Mouse (Mus musculus): ENCODE results near the gene Tlk2. TPM values are rescaled to one million over a fixed set of nuclear protein-coding genes. Genes with fewer than 3 reads are reported as not detected.

The Tlk2 gene
- polyA plus RNA-seq, 1 experiment from 2014 or later, result 17.4 TPM

GRCm38 (mm10) chr11:105150691-105151090, 27.9 kb upstream of the Tlk2 start:
- ATAC-seq (ENCODE audit: insufficient read depth, low FRiP score, low read depth), result no peak
- Histone ChIP-seq H3K4me3 (replicated peaks) (no peak overlapping the region), H3K36me3 (no peaks in the 10 kb centered on the region), H3K9me3 (no peaks in the 10 kb centered on the region), H3K4me1 (no peaks in the 10 kb centered on the region; the same call in 1 of the 2 replicates), H3K9ac (no peak overlapping the region), H3K4me2 (no peak overlapping the region), H3K27me3 (replicated peaks) (0 out of 2 replicates have a peak, but pooled peaks cover 4% of the 10 kb centered on the region), H3K27ac (no peak overlapping the region)
- WGBS, result 75% methylated on average over 4 of the region's 4 CpGs

- Histone ChIP-seq H3K4me1 (no peaks in the 10 kb centered on the region; the same call in 1 of the 2 replicates), H3K9ac (no peak overlapping the region), H3K4me2 (peak overlapping the region; percentile 21; the same call in 1 of the 2 replicates), H3K4me3 (replicated peaks) (no peak overlapping the region), H3K27ac (no peak overlapping the region), H3K27me3 (replicated peaks) (0 out of 2 replicates have a peak, but pooled peaks cover 4% of the 10 kb centered on the region), H3K9me3 (no peaks in the 10 kb centered on the region), H3K36me3 (no peaks in the 10 kb centered on the region)
- ATAC-seq (ENCODE audit: insufficient read depth, low FRiP score, low read depth), result no peak
- WGBS, result 19% methylated on average over 16 of the region's 19 CpGs
Observed at GRCm38 (mm10) chr11:105151226-105152016, 27.2 kb upstream of the Tlk2 start.

- WGBS, result 51% methylated on average over 2 of the region's 4 CpGs
- no peak overlapping the region for H3K4me2 ChIP-seq
- 0 out of 2 replicates have a peak, but pooled peaks cover 4% of the 10 kb centered on the region for H3K27me3 ChIP-seq (replicated peaks)
- no peaks in the 10 kb centered on the region for H3K36me3 ChIP-seq
- H3K9ac ChIP-seq, result no peak overlapping the region
- no peak for ATAC-seq (ENCODE audit: insufficient read depth, low FRiP score, low read depth)
- H3K4me3 ChIP-seq (replicated peaks), result no peak overlapping the region
- no peak overlapping the region for H3K27ac ChIP-seq
- no peaks in the 10 kb centered on the region; the same call in 1 of the 2 replicates for H3K4me1 ChIP-seq
- no peaks in the 10 kb centered on the region for H3K9me3 ChIP-seq
Observed at GRCm38 (mm10) chr11:105152017-105152300, 26.6 kb upstream of the Tlk2 start.

GRCm38 (mm10) chr11:105152357-105152899, 26.2 kb upstream of the Tlk2 start:
- H3K9ac ChIP-seq, result no peak overlapping the region
- no peaks in the 10 kb centered on the region; the same call in 1 of the 2 replicates for H3K4me1 ChIP-seq
- 0 out of 2 replicates have a peak, but pooled peaks cover 4% of the 10 kb centered on the region for H3K27me3 ChIP-seq (replicated peaks)
- no peak overlapping the region for H3K4me2 ChIP-seq
- peak; percentile 77 for ATAC-seq (ENCODE audit: insufficient read depth, low FRiP score, low read depth)
- no peaks in the 10 kb centered on the region for H3K9me3 ChIP-seq
- H3K27ac ChIP-seq, result no peak overlapping the region
- H3K36me3 ChIP-seq, result no peaks in the 10 kb centered on the region
- 73% methylated on average over 11 of the region's 11 CpGs for WGBS
- H3K4me3 ChIP-seq (replicated peaks), result no peak overlapping the region

- H3K4me1 ChIP-seq, result no peaks in the 10 kb centered on the region; the same call in 1 of the 2 replicates
- H3K27me3 ChIP-seq (replicated peaks), result 0 out of 2 replicates have a peak, but pooled peaks cover 4% of the 10 kb centered on the region
- H3K4me2 ChIP-seq, result no peak overlapping the region
- no peaks in the 10 kb centered on the region for H3K36me3 ChIP-seq
- WGBS, result 27% methylated on average over 12 of the region's 12 CpGs
- no peaks in the 10 kb centered on the region for H3K9me3 ChIP-seq
- no peak overlapping the region for H3K9ac ChIP-seq
- no peak overlapping the region for H3K27ac ChIP-seq
- no peak overlapping the region for H3K4me3 ChIP-seq (replicated peaks)
- peak; percentile 87 for ATAC-seq (ENCODE audit: insufficient read depth, low FRiP score, low read depth)
Observed at GRCm38 (mm10) chr11:105153068-105153833, 25.4 kb upstream of the Tlk2 start.

GRCm38 (mm10) chr11:105155915-105156314, 22.7 kb upstream of the Tlk2 start:
- Histone ChIP-seq H3K4me2 (no peak overlapping the region), H3K9ac (no peak overlapping the region), H3K4me1 (no peaks in the 10 kb centered on the region; the same call in 1 of the 2 replicates), H3K4me3 (replicated peaks) (no peak overlapping the region), H3K27me3 (replicated peaks) (0 out of 2 replicates have a peak, but pooled peaks cover 4% of the 10 kb centered on the region), H3K36me3 (no peaks in the 10 kb centered on the region), H3K27ac (no peak overlapping the region), H3K9me3 (no peaks in the 10 kb centered on the region)
- 68% methylated on average over 4 of the region's 4 CpGs for WGBS
- no peak for ATAC-seq (ENCODE audit: insufficient read depth, low FRiP score, low read depth)

- no peak for ATAC-seq (ENCODE audit: insufficient read depth, low FRiP score, low read depth)
- Histone ChIP-seq H3K4me1 (no peaks in the 10 kb centered on the region; the same call in 1 of the 2 replicates), H3K27me3 (replicated peaks) (no peaks in the 10 kb centered on the region), H3K4me2 (no peak overlapping the region), H3K9me3 (no peaks in the 10 kb centered on the region), H3K27ac (no peak overlapping the region), H3K9ac (no peak overlapping the region), H3K4me3 (replicated peaks) (no peak overlapping the region), H3K36me3 (no peaks in the 10 kb centered on the region)
- 78% methylated on average over 19 of the region's 19 CpGs for WGBS
Observed at GRCm38 (mm10) chr11:105156748-105157267, 21.8 kb upstream of the Tlk2 start.

- H3K9ac ChIP-seq, result no peak overlapping the region
- peaks cover 3% of the 10 kb centered on the region; the same call in 1 of the 2 replicates for H3K9me3 ChIP-seq
- H3K4me2 ChIP-seq, result no peak overlapping the region
Observed at GRCm38 (mm10) chr11:105158047-105158446, 20.6 kb upstream of the Tlk2 start.

GRCm38 (mm10) chr11:105159673-105160360, 18.8 kb upstream of the Tlk2 start:
- H3K27ac ChIP-seq, result no peak overlapping the region
- H3K36me3 ChIP-seq, result no peaks in the 10 kb centered on the region
- ATAC-seq (ENCODE audit: insufficient read depth, low FRiP score, low read depth), result no peak
- H3K4me1 ChIP-seq, result no peaks in the 10 kb centered on the region
- H3K4me3 ChIP-seq (replicated peaks), result no peak overlapping the region
- no peak overlapping the region for H3K9ac ChIP-seq
- WGBS, result 56% methylated on average over 6 of the region's 6 CpGs
- no peaks in the 10 kb centered on the region for H3K27me3 ChIP-seq (replicated peaks)
- peaks cover 5% of the 10 kb centered on the region; the same call in 1 of the 2 replicates for H3K9me3 ChIP-seq
- H3K4me2 ChIP-seq, result no peak overlapping the region

More at GRCm38 (mm10) chr11:105158047-105158446, 20.6 kb upstream of the Tlk2 start:
- H3K36me3 ChIP-seq, result no peaks in the 10 kb centered on the region
- no peak overlapping the region for H3K27ac ChIP-seq
- H3K4me3 ChIP-seq (replicated peaks), result no peak overlapping the region
- no peaks in the 10 kb centered on the region for H3K27me3 ChIP-seq (replicated peaks)
- H3K4me1 ChIP-seq, result no peaks in the 10 kb centered on the region; the same call in 1 of the 2 replicates
- ATAC-seq (ENCODE audit: insufficient read depth, low FRiP score, low read depth), result no peak

- no peak for ATAC-seq (ENCODE audit: insufficient read depth, low FRiP score, low read depth)
- H3K4me2 ChIP-seq, result no peak overlapping the region
- H3K36me3 ChIP-seq, result no peaks in the 10 kb centered on the region
- 91% methylated on average over 2 of the region's 2 CpGs for WGBS
- no peak overlapping the region for H3K9ac ChIP-seq
- H3K9me3 ChIP-seq, result peaks cover 9% of the 10 kb centered on the region; the same call in 1 of the 2 replicates
- H3K27ac ChIP-seq, result no peak overlapping the region
- no peaks in the 10 kb centered on the region for H3K27me3 ChIP-seq (replicated peaks)
- no peaks in the 10 kb centered on the region for H3K4me1 ChIP-seq
- no peak overlapping the region for H3K4me3 ChIP-seq (replicated peaks)
Observed at GRCm38 (mm10) chr11:105161411-105161810, 17.2 kb upstream of the Tlk2 start.
